Mouse (Mus musculus) liver, embryonic 14.5 days (tissue): ENCODE data around the gene Ralgds.

Source experiments
- CTCF ChIP-seq: IDR thresholded peaks from 2 replicates; pipeline ENCODE4 v1.5.1; 2016; ENCODE audit warnings: antibody characterized with exemption, low read depth, control low read depth
- EP300 ChIP-seq: IDR thresholded peaks from 2 replicates; pipeline ENCODE4 v1.6.1; 2016; ENCODE audit warnings: antibody characterized with exemption, low read depth

DNA sequence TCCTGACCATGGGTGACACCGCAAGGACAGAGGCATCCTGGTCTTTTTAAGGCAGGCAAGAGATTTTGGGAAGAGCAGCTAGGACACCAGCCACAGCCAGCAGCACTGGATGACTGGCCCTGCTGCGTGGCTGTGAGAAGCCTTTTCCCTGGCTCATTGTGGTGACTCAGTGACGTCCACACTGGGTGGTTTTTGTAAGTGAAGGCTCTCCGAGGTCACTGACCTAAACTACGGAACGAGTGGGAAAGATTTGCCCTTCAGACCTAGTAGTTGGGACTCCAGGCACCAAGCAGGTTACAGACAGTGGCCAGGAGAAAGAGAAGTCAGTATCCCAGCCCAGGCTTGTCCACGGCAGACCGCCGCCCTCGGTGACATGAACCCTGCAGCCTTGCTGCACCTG lies 11.5 kb downstream of the Ralgds start:
- TF ChIP-seq CTCF (no peak), EP300 (no peak)
